Mouse (Mus musculus) olfactory bulb, adult 2 months (tissue): ENCODE measurements around the gene Casc3.

Experiments used
- CTCF ChIP-seq: fragments of 200-500 bp; IDR thresholded peaks from 2 replicates; pipeline ENCODE4 v1.5.1; 2012; ENCODE audit warnings: low read depth, mild to moderate bottlenecking, low read length, moderate library complexity; ENCODE audit not compliant: insufficient read depth
- POLR2A ChIP-seq: fragments of 200-500 bp; IDR thresholded peaks from 2 replicates; pipeline ENCODE4 v1.6.1; 2012; ENCODE audit warnings: mild to moderate bottlenecking, low read depth, low read length, moderate library complexity; ENCODE audit not compliant: insufficient read depth

DNA sequence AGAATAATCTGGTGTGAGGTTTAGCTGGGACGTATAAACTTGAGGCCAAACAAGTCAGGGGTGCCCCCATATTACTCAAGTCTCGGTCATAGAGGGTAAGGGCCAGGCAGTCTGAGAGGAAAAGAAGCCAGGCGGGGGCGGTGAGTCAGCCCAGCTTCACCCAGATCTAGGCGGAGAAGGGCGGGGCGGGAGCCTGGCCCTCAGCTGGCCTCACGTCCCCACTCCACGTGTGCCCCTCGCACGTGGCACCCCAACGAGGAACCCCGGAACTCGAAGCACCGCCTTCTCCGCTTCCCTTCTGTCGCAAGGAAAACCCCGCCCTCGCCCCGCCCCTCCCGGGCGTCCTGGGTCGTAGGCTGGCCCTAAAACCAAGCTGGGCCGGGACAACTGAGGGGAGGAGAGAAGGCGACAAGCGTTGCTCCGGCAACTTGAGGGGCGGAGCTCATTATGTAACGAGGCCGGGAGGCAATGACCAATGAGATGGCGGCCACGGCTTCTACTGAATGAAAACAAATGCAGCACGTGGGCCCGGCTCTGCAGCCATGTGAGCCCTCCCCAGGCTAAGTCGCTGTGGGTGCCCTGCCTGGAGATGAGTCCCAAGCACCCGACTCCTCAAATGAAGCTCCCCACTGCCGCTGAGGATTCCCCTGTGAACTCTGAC lies 30.9 kb upstream of the Casc3 start:
- TF ChIP-seq CTCF (no peak), POLR2A (no peak; the same call in 1 of the 2 replicates)
